Mouse (Mus musculus) lung, embryonic 14.5 days (tissue): ENCODE results near the gene Rora. TPM values are rescaled to one million over a fixed set of nuclear protein-coding genes. Genes with fewer than 3 reads are reported as not detected.

ENCODE experiments used
- ATAC-seq: fragments of 200-750 bp; cut with Nextera tagmentation; 2 replicates; pipeline ENCODE4 v1.8.0; 2017; ENCODE audit warnings: mild to moderate bottlenecking, moderate TSS enrichment, moderate library complexity; ENCODE audit not compliant: insufficient read depth
- DNase-seq: peaks from one replicate; pipeline ENCODE4 v3.0.0-alpha.2; 2015
- H3K27ac ChIP-seq: fragments of 300-500 bp; sonication (generic); 2 replicates; pipeline ENCODE4 v1.5.1; 2014; ENCODE audit warnings: low read depth, mild to moderate bottlenecking, moderate library complexity
- H3K27me3 ChIP-seq: fragments of 300-500 bp; sonication (generic); 2 replicates; pipeline ENCODE4 v1.6.1; 2014; ENCODE audit warnings: low read length, control low read depth; ENCODE audit not compliant: insufficient read depth
- H3K36me3 ChIP-seq: fragments of 300-500 bp; sonication (generic); 2 replicates; pipeline ENCODE4 v1.6.1; 2014; ENCODE audit warnings: control low read depth; ENCODE audit not compliant: insufficient read depth
- H3K4me1 ChIP-seq: fragments of 300-500 bp; sonication (generic); 2 replicates; pipeline ENCODE4 v1.6.1; 2014; ENCODE audit warnings: antibody characterized with exemption, control low read depth; ENCODE audit not compliant: insufficient read depth
- H3K4me2 ChIP-seq: fragments of 300-500 bp; sonication (generic); 2 replicates; pipeline ENCODE4 v1.6.1; 2014; ENCODE audit warnings: mild to moderate bottlenecking
- H3K4me3 ChIP-seq: fragments of 300-500 bp; sonication (generic); 2 replicates; pipeline ENCODE4 v1.5.1; 2014; ENCODE audit warnings: low read depth, low read length
- H3K9ac ChIP-seq: fragments of 300-500 bp; sonication (generic); 2 replicates; pipeline ENCODE4 v1.6.1; 2014
- H3K9me3 ChIP-seq: fragments of 300-500 bp; sonication (generic); 2 replicates; pipeline ENCODE4 v1.6.1; 2016; ENCODE audit warnings: low read depth, low read length, control low read depth
- CTCF ChIP-seq: IDR thresholded peaks from 2 replicates; pipeline ENCODE4 v1.5.1; 2016; ENCODE audit warnings: antibody characterized with exemption, low read depth
- WGBS: fragments of 180-500 bp; shearing (Covaris S2); extraction: QIAGEN DNeasy Blood & Tissue Kit; methylation state at CpG from one replicate; pipeline ENCODE4 v1.1.7; 2014; 5-methylcytosine and 5-hydroxymethylcytosine counted together
- polyA plus RNA-seq: library from polyadenylated mRNA; unstranded; fragments of >200 nt; fragmentation: Nextera tagmentation; extraction: Ambion mirVana; gene quantifications from 2 replicates; pipeline ENCODE4 v1.2.1, GENCODE M21; 2014

The Rora gene
- polyA plus RNA-seq, 1 experiment from 2014 or later = 5.9 TPM

GRCm38 (mm10) chr9:68985046-68985445 lies 331.5 kb downstream of the Rora start:
- no peaks in the 10 kb centered on the region for H3K4me1 ChIP-seq
- 80% methylated on average over 6 of the region's 6 CpGs for WGBS
- no peaks in the 10 kb centered on the region for H3K9me3 ChIP-seq
- no peaks in the 10 kb centered on the region for H3K36me3 ChIP-seq
- H3K27me3 ChIP-seq = no peaks in the 10 kb centered on the region
- H3K27ac ChIP-seq = no peak overlapping the region
- TF ChIP-seq CTCF = no peak
- H3K4me2 ChIP-seq = no peak overlapping the region
- H3K4me3 ChIP-seq = no peak overlapping the region
- ATAC-seq (no peak), DNase-seq (no peak)
- no peak overlapping the region for H3K9ac ChIP-seq

GRCm38 (mm10) chr9:68985796-68986195 lies 332.2 kb downstream of the Rora start:
- Histone ChIP-seq H3K36me3 (no peaks in the 10 kb centered on the region), H3K27ac (no peak overlapping the region), H3K4me2 (no peak overlapping the region), H3K4me3 (no peak overlapping the region), H3K27me3 (no peaks in the 10 kb centered on the region), H3K9me3 (no peaks in the 10 kb centered on the region), H3K4me1 (no peaks in the 10 kb centered on the region), H3K9ac (no peak overlapping the region)
- WGBS = 68% methylated on average over 3 of the region's 3 CpGs
- no peak for DNase-seq
- TF ChIP-seq CTCF = no peak
- no peak for ATAC-seq

- Histone ChIP-seq H3K4me1 (no peaks in the 10 kb centered on the region), H3K4me3 (no peak overlapping the region), H3K4me2 (no peak overlapping the region), H3K27ac (no peak overlapping the region), H3K9me3 (no peaks in the 10 kb centered on the region), H3K36me3 (no peaks in the 10 kb centered on the region), H3K27me3 (no peaks in the 10 kb centered on the region), H3K9ac (no peak overlapping the region)
- no peak for DNase-seq
- TF ChIP-seq CTCF = no peak
- 77% methylated on average over 6 of the region's 6 CpGs for WGBS
- ATAC-seq = no peak
Observed at GRCm38 (mm10) chr9:68987290-68988042, 333.9 kb downstream of the Rora start.

GRCm38 (mm10) chr9:68988162-68988911 lies 334.8 kb downstream of the Rora start:
- DNase-seq (peak; percentile 62), ATAC-seq (no peak)
- H3K4me1 ChIP-seq = no peaks in the 10 kb centered on the region
- TF ChIP-seq CTCF = no peak
- 58% methylated on average over 13 of the region's 13 CpGs for WGBS
- H3K27ac ChIP-seq = no peak overlapping the region
- no peak overlapping the region for H3K9ac ChIP-seq
- no peak overlapping the region for H3K4me3 ChIP-seq
- H3K4me2 ChIP-seq = no peak overlapping the region
- no peaks in the 10 kb centered on the region for H3K27me3 ChIP-seq
- no peaks in the 10 kb centered on the region for H3K36me3 ChIP-seq
- no peaks in the 10 kb centered on the region for H3K9me3 ChIP-seq

- no peaks in the 10 kb centered on the region for H3K36me3 ChIP-seq
- no peak overlapping the region for H3K4me3 ChIP-seq
- 61% methylated on average over 7 of the region's 7 CpGs for WGBS
- TF ChIP-seq CTCF = no peak
- no peak for ATAC-seq
- no peaks in the 10 kb centered on the region for H3K9me3 ChIP-seq
- DNase-seq = no peak
- no peaks in the 10 kb centered on the region for H3K27me3 ChIP-seq
- no peaks in the 10 kb centered on the region for H3K4me1 ChIP-seq
- no peak overlapping the region for H3K27ac ChIP-seq
- no peak overlapping the region for H3K4me2 ChIP-seq
- H3K9ac ChIP-seq = no peak overlapping the region
Observed at GRCm38 (mm10) chr9:68989885-68990449, 336.4 kb downstream of the Rora start.

GRCm38 (mm10) chr9:68993881-68994280 lies 340.3 kb downstream of the Rora start:
- no peaks in the 10 kb centered on the region for H3K27me3 ChIP-seq
- ATAC-seq (no peak), DNase-seq (no peak)
- no peaks in the 10 kb centered on the region for H3K9me3 ChIP-seq
- no peaks in the 10 kb centered on the region for H3K4me1 ChIP-seq
- no peaks in the 10 kb centered on the region for H3K36me3 ChIP-seq
- no peak for TF ChIP-seq CTCF
- no peak overlapping the region for H3K9ac ChIP-seq
- no peak overlapping the region for H3K27ac ChIP-seq
- no peak overlapping the region for H3K4me3 ChIP-seq
- WGBS = 45% methylated on average over 2 of the region's 2 CpGs
- no peak overlapping the region for H3K4me2 ChIP-seq

GRCm38 (mm10) chr9:68998961-68999360 lies 345.4 kb downstream of the Rora start:
- H3K4me3 ChIP-seq = no peak overlapping the region
- H3K4me1 ChIP-seq = no peaks in the 10 kb centered on the region
- H3K4me2 ChIP-seq = no peak overlapping the region
- no peak overlapping the region for H3K9ac ChIP-seq
- H3K36me3 ChIP-seq = no peaks in the 10 kb centered on the region
- ATAC-seq (no peak), DNase-seq (no peak)
- no peaks in the 10 kb centered on the region for H3K27me3 ChIP-seq
- H3K9me3 ChIP-seq = no peaks in the 10 kb centered on the region
- TF ChIP-seq CTCF = no peak
- WGBS = 87% methylated on average over 9 of the region's 9 CpGs
- no peak overlapping the region for H3K27ac ChIP-seq
